Mouse (Mus musculus) liver, postnatal 0 days (tissue): ENCODE data around the gene Susd4.

Source experiments
- CTCF ChIP-seq: sonication (generic); IDR thresholded peaks from 2 replicates; pipeline ENCODE4 v1.5.1; 2016; ENCODE audit warnings: antibody characterized with exemption, low read depth
- EP300 ChIP-seq: IDR thresholded peaks from 2 replicates; pipeline ENCODE4 v1.6.1; 2016; ENCODE audit warnings: antibody characterized with exemption, low read depth, mild to moderate bottlenecking

DNA sequence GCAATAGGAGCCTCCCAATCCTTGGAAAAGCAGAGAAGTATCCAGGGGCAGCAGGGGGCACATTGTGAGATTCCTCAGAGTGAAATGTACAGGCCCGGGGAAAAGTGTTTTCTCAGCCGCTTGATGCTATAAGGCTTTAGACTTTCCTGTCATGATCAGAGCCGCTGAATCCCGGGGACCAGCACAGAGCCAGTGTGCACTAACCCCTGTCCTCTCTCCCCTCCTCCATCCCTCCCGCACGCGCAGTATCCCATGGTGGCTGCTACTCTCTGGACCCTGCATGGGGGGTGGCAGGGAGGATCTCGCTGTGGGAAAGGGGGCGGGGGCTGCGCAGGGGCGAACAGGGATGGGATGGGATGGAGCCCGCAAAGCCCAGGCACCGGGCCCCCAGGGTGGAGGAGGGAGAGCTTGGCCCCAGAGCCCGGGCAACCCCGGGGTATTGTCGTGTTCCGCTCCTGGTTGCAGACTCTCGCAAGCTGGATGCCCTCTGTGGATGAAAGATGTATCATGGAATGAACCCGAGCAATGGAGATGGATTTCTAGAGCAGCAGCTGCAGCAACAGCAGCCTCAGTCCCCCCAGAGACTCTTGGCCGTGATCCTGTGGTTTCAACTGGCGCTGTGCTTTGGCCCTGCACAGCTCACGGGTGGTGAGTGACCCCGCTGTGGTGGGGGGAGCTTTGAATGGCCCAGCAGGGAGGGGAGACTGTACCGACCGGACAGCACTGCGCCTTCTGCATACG, 1.1 kb downstream of the Susd4 start:
- TF ChIP-seq EP300 (no peak), CTCF (no peak)
